Mouse (Mus musculus): ENCODE results near the gene Dstn.

GRCm38 (mm10) chr2:143889860-143890433 is 25.2 kb upstream of the Dstn start:
- TF ChIP-seq POLR2A (IDR thresholded peaks at IDR 0.05; ENCODE audit: insufficient read length, low read depth) (no peak), POLR2AphosphoS2 (IDR thresholded peaks at IDR 0.05; ENCODE audit: insufficient read length, low read depth) (no peak), E2F4 (IDR thresholded peaks at IDR 0.05; ENCODE audit: insufficient read depth) (no peak), TCF12 (IDR thresholded peaks at IDR 0.05; ENCODE audit: insufficient read depth, poor library complexity, severe bottlenecking) (no peak), MAX (IDR thresholded peaks at IDR 0.05; ENCODE audit: low read depth) (no peak), CEBPB (IDR thresholded peaks at IDR 0.05; ENCODE audit: insufficient read depth, poor library complexity, severe bottlenecking) (no peak), USF1 (IDR thresholded peaks at IDR 0.05; ENCODE audit: low read depth) (no peak), REST (IDR thresholded peaks at IDR 0.05; ENCODE audit: insufficient read depth, insufficient read length) (no peak), MYOD1 (IDR thresholded peaks at IDR 0.05; ENCODE audit: control insufficient read depth in 1 of 3, insufficient read length in 2 of 3, low read depth in 2 of 3) (no peak)
